Mouse (Mus musculus): ENCODE data around the gene Kif5a.
"Not testable (repeated sequence)": the region's sequence is repeated elsewhere in the genome, so short reads cannot be mapped to it uniquely, and the experiment has no call there.

The Kif5a gene

DNA sequence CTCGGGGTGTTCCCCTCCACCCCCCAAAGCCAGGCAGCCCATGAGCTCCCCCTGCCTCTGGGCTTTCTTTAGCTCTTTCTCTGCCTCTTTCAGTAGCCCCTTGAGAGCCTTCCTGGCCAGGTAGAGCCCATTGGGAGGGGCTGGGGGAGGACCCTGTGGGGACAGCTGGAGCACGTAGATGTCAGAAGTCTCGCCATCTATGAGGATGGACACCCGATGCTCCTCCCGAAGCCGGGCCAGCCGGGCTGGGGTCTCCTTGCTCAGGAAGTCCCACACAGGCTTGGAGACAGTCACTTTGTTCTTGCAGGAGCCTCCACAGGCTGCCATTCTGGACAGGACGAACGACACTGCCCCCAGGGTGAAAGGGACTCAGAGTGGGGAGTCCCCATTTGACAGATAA lies 70.1 kb downstream of the Kif5a start:
- DNase-seq (ENCODE audit: low read depth, low spot score) = no peak

DNA sequence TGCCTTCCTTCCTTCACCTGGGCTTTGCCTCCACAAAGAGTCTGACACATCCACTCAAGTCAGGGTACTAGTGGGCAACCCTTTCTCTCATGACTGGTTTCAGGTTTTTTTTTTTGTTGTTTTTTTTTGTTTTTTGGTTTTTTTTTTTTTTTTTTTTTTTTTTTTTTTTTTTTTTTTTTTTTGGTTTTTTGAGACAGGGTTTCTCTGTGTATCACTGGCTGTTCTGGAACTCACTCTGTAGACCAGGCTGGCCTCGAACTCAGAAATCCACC lies 71.2 kb downstream of the Kif5a start:
- DNase-seq (ENCODE audit: low read depth, low spot score) = not testable (repeated sequence)

DNA sequence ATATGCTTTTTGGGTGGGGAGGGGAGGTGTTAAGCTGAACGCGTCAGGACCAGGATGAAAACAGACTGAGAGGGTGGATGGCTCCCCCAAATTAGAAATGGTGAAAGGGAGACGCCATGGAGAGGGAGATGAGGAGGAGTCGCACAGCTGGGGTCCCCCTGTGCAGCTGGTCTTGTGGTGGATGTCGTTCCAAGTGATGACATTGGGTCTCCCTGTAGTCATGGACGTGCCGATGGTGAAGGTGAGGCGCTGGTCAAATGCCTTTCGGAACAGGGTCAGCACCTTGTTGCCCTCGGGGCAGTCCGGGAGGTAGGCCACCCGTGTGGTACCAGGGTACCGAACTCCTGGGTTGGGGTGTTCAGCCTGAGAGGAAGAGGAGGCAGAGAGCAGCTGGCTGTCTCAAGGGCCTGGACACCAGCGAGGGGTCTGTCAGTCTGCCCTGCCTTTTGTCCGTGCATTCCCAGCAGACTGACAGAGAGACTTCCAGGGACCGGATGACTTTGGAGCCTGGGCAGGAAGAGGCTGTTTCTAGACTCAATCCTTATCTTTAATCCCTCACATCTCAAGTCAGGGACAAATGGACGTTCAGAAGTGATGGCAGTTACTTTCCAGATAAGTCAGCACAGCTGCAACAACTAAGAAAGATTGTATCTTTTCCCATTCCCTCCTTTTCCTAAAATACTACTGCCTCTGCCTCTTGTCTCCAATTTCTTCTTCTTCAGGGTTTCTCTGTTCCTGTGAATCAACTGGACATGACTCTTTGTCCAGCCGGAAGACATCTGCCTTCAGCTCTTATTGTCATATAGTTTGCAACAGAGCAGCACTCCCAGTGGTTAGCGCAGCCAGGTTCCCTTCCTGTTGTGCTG lies 71.7 kb downstream of the Kif5a start:
- DNase-seq (ENCODE audit: low read depth, low spot score) = no peak

DNA sequence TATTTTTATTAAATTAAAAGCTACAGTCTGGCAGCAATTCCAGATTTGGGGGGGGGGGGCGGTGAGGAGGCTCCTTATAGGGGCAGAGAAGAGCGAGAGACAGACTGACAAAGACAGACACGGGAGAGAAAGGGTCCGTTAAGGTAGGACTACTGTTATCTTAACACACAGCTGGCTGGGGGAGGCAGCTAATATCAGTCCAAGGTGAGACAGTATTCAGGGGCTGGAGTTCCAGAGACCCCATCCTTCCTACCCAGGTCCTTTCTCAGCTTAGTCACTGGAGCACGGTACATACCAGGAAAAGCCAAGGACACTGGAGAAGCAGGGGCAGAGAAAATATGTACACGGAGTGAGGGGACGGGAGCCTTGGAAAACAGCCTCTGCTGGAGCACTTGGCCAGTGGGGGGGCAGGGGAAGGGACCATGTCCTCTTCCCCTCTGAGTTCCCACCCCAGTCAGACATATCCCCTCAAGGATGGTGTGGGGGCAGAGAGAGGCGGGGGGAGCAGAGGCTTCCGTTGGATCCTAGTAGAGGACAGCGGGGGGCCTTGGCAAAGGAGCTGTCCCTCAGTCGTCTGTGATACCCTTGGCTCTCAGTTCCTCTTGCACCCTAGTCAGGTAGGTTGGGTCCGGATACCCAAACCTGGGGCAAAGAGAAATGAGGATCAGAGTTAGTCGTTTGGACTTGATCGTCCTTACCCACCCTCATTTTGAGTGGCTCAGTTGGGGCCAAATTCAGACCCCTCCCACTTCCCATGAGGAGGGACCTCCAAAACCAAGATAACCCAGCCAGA lies 72.6 kb downstream of the Kif5a start:
- DNase-seq (ENCODE audit: low read depth, low spot score) = peak; percentile 2

DNA sequence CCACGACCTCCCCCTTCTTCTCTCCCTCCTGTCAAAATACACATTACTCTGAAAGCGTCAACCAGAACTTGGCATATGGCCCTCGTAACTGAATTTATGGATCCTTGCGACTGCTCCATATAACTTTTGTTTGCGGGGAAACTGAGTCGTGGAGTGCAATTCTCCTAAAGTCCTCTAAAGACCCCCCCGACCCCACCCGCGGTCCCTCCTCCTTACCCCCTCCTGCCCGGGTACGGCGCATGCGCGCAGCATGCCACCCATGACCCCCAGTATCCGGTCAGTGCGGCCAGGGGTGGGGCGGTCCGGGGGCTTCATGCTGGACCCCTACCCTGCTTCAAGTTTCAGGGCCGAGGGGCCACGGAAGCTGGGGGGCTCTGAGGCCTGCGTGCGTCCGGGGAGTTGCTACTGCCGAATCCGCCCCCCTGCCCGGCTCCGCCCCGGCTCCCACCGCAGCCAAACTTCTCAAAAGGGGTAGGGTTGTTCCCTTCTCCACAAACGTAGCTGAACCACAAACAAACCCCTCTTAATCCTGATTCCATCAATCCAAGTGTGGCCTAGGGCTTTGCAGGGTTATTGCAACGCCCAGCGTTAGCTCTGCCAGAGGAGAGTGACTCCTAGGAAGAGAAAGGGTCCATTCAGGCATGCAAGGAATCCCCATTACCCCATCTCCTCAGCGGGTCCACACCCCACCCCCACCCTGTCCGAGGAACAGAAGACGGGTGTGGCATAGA lies 73.3 kb downstream of the Kif5a start, which contains the start of gene Arhgef25:
TSS of gene Arhgef25 (minus strand) at position 433 of the 731 bp plus-strand sequence.
- DNase-seq (ENCODE audit: low read depth, low spot score) = peak; percentile 13

DNA sequence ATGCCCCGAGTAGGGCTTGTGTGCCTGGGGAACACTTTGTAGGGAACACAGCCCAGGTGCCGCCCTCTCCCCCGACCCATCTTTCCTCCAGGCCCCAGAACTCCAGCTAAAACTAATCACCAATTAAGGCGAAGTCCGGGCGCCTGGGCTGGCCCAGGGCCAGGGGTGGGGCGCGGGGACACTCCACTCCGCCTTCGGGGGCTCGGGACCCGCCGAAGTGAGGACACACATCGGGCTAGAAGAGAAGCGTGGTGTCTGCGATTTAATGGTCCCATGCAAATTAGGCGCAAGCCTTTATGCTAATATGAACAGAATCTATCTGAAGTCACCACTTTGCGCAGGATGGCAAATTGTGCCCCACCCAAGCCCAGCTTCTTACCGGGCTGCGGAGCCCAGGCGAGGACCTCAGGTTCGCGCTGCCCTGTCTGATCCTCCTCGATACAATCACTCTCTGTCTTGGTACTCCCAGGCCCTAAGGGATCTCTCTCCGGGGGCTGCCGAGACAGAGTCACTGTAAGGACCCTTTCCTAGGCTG lies 74.0 kb downstream of the Kif5a start:
- DNase-seq (ENCODE audit: low read depth, low spot score) = peak; percentile 51

DNA sequence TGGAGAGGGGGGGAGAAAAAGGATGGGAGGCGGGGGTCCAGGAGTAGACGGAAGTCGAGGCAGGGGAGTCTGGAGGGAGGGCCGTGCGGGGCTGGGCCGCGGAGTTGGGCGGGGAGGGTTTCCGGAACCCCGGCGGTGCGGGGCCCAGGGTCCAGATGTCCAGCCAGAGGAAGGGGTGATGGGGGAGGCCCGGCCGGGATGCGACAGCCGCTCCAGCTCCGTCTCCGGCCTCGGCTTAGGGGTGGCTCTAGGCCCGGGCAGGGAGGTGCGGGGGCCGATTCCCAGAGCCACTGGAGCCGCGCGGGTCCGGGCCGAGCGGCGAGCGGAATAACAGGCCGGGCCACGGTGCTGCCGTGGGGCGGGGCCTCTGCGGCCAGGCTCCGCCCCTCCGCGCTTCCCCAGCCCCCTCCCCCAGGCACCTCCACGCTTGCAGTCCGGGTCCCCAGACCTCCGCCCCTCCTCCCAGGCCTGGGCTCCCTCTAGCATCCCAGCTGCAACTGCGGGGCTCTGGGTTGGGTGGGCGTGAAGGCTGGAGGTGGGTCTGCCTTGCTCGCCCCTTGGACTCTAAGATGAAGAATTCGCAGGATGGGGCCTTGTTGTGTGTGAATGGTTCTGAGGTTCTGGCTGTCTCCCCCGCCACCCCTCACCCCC lies 74.6 kb downstream of the Kif5a start:
- DNase-seq (ENCODE audit: low read depth, low spot score) = peak; percentile 53

DNA sequence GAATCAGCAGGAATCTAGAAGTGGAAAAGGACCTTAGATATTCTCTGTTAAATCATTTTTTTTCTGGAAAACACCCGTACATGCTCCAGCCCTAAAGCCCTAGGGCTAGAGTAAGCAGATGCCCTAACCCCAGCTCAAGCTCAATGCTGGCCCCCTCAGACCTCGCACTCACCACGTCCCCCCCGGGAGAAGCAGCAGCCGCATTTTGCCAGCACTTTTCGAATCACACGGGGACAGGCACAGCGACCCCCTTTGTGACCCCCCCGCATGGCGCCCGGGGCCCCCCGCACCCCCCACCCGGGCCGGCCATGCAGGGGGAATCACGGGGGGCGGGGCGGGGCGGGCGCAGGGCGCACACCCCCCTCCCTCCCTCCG lies 75.1 kb downstream of the Kif5a start:
- DNase-seq (ENCODE audit: low read depth, low spot score) = no peak

DNA sequence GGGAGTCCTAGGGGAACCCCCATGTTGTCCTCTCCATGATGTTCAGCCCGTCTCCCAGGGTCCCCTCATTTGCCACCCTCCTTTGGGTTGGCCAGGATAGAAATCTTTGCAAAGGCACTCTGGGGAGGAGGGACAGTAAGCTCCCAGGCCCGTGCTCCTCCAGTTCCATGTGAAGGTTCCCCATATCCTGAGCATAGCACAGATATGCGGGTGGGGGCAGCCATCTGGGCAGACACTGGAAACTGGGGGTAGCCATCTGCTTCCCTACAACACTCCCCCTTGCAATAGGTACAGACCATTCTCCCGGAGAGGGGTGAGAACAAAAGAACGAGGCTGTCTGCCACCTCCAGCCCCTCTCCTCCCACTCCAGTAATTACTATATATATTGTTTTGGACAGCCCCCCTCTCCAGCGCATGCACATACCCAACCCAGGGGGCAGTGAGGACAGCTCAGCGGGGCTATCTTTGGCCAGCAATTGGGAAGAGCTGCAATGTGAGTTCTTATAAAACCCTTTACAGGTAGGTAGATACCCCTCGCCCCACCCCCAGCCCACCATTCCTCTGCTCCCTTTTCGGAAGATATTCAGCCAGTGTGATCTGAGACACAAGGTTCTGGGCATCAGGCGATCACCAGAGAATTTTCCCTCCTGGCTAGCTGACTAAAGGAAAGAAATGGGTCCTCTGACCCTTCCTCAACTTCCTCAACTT lies 75.6 kb downstream of the Kif5a start:
- DNase-seq (ENCODE audit: low read depth, low spot score) = peak; percentile 2

DNA sequence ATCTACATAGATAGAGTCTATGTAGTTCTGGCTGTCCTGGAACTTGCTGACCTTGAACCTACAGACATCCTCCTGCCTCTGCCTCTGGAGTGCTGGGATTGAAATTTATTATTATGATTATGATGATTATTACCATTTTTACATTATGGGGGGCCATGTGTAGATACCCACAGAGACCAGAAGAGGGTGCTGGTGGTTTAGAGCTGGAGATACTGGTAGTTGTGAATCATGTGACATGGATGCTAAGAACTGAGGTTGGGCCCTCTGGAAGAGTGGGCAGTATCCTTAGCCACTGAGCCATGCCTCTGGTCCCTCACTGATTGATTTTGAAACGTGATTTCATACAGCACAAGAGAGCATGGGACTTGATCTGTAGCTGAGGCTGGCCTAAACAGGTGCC lies 76.7 kb downstream of the Kif5a start:
- peak; percentile 37 for DNase-seq (ENCODE audit: low read depth, low spot score)

DNA sequence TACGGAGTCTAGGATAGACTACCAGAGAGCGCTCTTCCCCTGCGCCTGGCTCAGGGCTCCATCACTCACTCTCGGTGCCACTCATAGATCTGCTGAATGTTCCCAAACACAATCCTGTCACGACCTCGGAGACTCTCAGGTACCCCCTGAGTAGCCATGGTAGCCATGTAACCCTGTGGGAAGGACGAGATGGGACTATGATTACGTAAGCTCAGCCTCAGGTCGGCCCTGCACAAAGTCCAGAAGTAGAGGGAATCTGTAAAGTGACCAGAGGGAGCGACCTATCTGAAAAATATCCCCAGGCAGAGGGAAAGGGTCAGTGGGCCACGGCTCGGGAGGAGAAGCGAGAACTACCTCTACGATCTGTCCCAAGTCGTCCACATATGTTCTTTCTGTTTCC lies 77.6 kb downstream of the Kif5a start:
- DNase-seq (ENCODE audit: low read depth, low spot score) = peak; percentile 2

DNA sequence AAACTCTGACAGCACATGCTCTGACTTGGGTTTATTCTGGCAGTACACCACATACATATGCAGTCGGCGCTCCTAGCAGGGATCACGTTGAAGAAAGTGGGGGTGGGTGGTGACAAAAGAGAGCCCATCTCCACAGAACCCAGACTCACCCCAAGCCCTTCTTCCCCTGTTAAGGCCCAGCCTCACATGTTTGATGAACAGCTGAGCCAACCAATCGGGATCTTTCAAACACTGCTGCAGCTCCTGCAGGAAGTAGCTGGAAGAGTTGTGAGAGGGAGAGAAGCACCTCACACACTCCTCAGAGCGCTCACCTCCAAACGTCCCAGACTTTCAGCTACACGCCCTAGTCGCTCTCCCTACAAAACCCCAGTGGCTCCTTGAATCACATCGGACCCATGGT lies 78.0 kb downstream of the Kif5a start:
- DNase-seq (ENCODE audit: low read depth, low spot score) = peak; percentile 29

DNA sequence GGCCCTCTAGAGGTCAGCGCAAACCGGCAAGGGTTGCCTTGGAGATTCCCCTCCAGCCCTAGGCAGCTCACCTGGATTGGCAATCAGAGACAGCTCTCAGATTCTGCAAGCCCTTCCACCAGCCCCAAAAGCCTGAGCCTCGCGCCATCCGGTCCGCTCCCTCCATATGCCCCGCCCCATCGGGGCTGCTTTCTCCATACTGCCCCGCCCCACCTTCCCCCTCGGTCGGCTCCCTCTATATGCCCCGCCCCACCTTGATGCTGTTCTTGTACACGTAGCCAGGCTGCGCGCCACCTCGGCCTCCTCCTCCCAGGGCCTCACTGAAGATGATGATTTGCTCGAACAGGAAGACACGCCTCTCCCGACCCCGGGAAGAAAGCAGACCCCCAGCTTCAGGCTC lies 79.4 kb downstream of the Kif5a start:
- DNase-seq (ENCODE audit: low read depth, low spot score) = peak; percentile 58

DNA sequence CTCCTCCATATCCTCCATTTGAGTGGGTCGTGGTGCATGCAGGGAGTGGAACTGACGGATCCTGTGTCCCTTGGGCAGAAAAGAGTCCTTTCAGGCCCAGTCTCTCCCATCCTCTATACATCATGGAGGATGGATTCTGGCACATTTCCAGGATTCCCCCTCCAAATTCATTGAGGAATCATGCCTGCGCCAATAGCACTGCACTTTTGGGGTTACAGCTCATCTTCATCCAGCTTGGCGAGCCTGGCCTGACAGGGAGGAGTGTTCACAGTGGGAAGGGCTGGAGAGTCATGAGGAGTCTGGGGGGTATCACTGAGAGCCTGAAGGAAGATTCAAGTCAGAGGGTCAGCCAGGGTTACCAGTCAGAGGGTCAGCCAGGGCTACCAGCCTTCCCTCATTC lies 80.5 kb downstream of the Kif5a start:
- no peak for DNase-seq (ENCODE audit: low read depth, low spot score)

DNA sequence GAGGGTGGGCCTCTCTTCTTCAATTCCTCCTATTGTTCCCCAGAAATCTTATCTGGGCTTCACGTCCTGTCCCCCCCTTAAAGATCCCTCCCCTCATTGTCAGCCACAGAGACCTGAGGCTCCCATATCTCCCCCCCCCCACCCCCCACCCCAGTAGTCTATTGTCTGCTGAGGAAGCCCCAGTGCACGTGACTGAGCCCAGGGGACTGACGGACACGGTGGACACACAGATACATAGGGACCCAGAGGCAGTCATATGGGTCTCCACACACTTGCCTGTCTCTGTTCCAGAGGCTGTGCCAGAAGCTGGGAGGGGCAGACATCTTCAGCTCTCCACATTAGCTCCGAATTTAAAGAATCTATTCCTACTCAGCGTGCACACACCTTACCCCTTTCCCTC lies 81.6 kb downstream of the Kif5a start:
- no peak for DNase-seq (ENCODE audit: low read depth, low spot score)

DNA sequence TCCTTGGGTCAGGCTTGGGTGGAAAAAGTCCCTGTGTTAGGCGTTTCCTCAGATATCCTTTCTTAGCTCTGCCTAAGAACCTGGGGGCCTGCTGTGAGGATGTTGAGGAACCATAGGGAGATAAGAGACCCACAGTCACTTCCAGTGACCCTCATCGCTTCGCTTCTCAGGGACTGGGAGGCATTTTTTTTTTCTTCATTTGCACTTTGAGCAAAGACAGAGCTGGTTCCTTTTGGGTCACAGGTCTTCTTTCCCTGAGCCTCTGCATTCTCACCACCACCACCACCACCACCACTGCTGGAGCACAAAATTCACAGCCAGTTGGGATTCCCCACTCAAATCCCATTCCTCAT lies 82.5 kb downstream of the Kif5a start:
- DNase-seq (ENCODE audit: low read depth, low spot score) = no peak

DNA sequence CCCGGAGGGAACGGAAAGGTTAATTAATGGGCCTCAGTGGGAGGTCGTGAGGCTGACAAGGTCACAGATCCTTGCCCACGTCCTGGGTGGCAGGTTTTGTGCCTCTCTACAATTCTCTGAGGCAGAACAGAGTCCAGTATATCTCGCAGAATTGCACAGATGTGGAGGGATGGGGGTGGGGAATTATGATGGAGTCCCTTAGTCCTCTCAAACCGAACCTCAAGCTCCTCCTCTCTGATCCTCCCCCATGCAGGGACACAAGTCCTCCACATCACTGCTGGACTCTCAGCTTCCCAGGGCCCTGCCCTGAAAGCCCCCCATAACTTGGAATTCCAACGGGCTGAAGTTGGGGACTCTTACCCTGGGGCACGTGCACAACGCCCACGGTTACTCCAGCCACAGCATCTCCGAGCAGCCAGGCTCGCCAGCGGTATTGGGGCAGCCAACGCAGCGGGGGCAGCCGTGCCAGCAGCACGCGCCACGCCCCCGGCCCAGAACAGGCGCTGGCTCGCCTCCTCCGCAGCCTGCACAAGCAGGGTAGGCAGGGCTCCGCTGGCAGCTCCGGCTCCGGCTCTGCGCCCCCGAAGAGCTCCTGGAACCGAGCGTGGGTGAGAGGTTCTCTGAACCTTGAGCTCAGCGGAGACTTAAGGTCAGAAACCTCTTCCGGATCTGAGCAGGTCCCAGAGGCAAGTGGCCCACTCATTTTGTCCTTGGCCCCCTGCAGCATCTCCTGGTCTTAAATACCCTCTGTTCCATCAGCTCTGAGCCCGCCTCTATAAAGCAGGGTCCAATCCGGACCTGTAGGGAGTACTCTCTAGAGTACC lies 83.1 kb downstream of the Kif5a start, which contains the start of gene Slc26a10:
TSS of gene Slc26a10 (minus strand) at position 775 of the 824 bp plus-strand sequence.
- peak; percentile 63 for DNase-seq (ENCODE audit: low read depth, low spot score)

DNA sequence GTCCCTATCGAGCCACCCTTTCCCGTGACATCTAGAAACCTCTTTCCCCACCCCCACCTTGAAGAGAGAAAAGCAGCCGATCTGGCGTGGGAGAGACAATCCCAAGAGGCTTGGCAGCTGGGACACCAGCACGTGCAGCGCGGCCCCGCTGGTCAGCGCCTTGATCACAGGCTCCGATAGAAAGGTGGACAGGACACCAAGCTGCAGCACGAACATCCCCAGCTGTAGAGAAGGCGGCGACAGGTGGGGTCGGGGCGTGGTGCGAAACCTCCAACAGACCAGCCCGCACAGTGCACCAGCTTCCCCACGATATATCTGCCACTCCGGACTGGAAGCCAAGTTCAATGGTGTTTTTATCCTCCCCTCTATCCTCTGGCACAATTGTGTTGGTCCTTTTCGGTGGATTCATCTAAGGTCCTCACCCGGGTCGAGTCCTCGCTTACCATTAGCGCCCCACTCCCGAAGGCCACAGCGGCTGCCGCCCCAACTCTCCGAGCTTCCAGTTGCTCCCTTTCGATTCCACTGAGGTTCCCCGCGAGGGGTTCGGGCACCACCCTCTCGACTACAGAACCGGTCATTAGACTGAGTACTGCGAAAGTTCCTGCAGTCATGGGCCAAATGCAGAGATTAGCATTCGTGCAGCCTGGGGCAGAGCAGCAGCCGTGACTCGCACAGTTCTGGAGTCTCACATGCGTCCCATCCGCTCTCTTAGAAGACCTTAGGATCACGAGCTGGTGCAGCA lies 84.7 kb downstream of the Kif5a start:
- peak; percentile 46 for DNase-seq (ENCODE audit: low read depth, low spot score)

DNA sequence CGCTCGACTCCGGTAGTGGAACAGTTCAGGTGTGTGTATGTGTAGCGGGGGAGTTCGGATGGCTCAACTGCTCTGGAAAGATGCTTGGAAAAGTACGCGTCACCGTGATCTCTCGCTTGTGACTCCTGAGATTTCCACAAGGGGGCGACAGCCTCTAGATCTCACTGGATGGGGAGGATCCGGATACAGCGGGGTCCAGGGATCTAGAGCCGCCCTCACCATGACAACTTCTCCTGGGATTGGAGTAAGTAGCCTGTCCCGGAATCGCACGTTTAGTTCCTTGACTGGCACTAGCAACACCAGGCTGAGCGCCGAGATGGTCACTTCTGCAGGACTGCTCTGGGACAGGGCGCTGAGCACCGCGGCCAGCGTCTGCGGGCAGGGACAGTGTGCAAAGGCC lies 85.4 kb downstream of the Kif5a start:
- DNase-seq (ENCODE audit: low read depth, low spot score) = peak; percentile 79

All from CD4-positive, CD25-positive, alpha-beta regulatory T cell, adult 2 months (primary cell).